Mouse (Mus musculus) testis, adult 2 months (tissue): Measurements from ENCODE around the gene Chrnb1. TPM values are rescaled to one million over a fixed set of nuclear protein-coding genes. Genes with fewer than 3 reads are reported as not detected.
A peak's percentile ranks its signal among the peaks of the same experiment; 100 is the strongest.

Experiments
- H3K27ac ChIP-seq: fragments of 200-500 bp; 2 replicates; pipeline ENCODE4 v1.5.1; 2012; ENCODE audit warnings: low read depth, low read length; ENCODE audit not compliant: control insufficient read depth, insufficient read depth
- H3K27me3 ChIP-seq: fragments of 200-500 bp; 2 replicates; pipeline ENCODE4 v1.6.1; 2012; ENCODE audit warnings: mild to moderate bottlenecking, low read length, moderate library complexity; ENCODE audit not compliant: control insufficient read depth, insufficient read depth
- H3K36me3 ChIP-seq: fragments of 200-500 bp; 2 replicates; pipeline ENCODE4 v1.6.1; 2012; ENCODE audit warnings: mild to moderate bottlenecking, low read length; ENCODE audit not compliant: control insufficient read depth, insufficient read depth
- H3K4me1 ChIP-seq: fragments of 200-500 bp; 2 replicates; pipeline ENCODE4 v1.6.1; 2012; ENCODE audit warnings: low read length; ENCODE audit not compliant: control insufficient read depth, insufficient read depth
- H3K4me3 ChIP-seq: fragments of 200-500 bp; 2 replicates; pipeline ENCODE4 v1.5.1; 2012; ENCODE audit warnings: low read depth, mild to moderate bottlenecking, low read length, moderate library complexity, mixed read lengths; ENCODE audit not compliant: control insufficient read depth
- CTCF ChIP-seq: fragments of 200-500 bp; IDR thresholded peaks from 2 replicates; pipeline ENCODE4 v1.5.1; 2012; ENCODE audit warnings: low read depth, mild to moderate bottlenecking, inconsistent platforms, low read length, moderate library complexity; ENCODE audit not compliant: control insufficient read depth, insufficient read depth, insufficient replicate concordance
- POLR2A ChIP-seq: fragments of 200-500 bp; IDR thresholded peaks from 2 replicates; pipeline ENCODE4 v1.6.1; 2012; ENCODE audit warnings: low read depth, mild to moderate bottlenecking, inconsistent platforms, low read length, moderate library complexity; ENCODE audit not compliant: control insufficient read depth
- polyA plus RNA-seq: library from polyadenylated mRNA; depleted of rRNA; stranded (reverse); fragments of >200 nt; gene quantifications from 2 replicates; pipeline ENCODE4 v1.2.3, GENCODE M21; 2012

The Chrnb1 gene
- polyA plus RNA-seq, 1 experiment = 1.2 TPM

DNA sequence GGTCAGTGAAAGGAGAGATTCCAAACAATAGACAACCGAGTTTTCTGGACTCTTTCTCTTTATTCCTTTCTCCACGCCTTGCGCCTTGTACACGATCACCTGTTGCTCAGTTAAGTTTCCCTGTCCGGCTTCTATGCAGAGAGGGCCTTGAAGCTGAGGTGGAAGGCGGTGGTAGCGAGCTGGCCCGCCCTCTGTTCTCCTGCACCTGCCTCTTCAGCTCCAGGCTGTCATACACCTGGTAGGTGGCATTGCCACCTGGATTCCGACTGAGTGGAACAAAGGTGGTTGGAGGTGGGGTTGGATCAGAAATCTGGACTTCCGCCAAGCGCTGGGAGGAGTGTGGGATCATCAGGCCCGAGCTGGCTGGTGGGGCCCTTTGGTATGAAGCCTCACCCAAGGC lies 20.8 kb upstream of the Chrnb1 start:
- no peak overlapping the region for H3K27ac ChIP-seq
- peak overlapping the region; percentile 85 for H3K4me3 ChIP-seq
- no peaks in the 10 kb centered on the region for H3K36me3 ChIP-seq
- H3K27me3 ChIP-seq = no peaks in the 10 kb centered on the region
- peaks cover 2% of the 10 kb centered on the region; the same call in 1 of the 2 replicates for H3K4me1 ChIP-seq
- TF ChIP-seq CTCF = no peak
- TF ChIP-seq POLR2A = peak; percentile 55

DNA sequence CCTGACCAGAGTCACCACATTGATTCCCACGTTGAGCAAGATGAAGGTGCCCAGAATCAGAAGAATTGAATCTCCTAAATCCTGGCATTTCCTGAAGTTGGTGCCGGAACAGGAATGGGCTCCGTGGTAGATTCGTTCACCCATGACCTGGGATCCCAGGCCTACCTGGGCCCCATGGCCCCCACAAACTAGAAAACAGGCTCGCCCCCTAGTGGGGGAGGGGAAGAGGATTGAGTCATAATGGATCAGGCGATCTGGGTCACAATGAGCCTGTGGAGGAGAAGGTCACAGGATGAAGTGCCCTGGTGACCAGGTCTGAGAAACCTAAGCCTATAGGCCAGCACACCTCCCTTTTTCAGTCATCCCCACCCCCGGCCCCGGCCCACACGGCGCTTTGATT lies 19.4 kb upstream of the Chrnb1 start, which contains the start of gene Gm39566:
TSS of gene Gm39566 (minus strand) at position 144 of the 400 bp plus-strand sequence.
- no peaks in the 10 kb centered on the region for H3K27me3 ChIP-seq
- TF ChIP-seq CTCF = no peak
- peak; percentile 50; the same call in 1 of the 2 replicates for TF ChIP-seq POLR2A
- H3K4me1 ChIP-seq = peaks cover 2% of the 10 kb centered on the region
- H3K27ac ChIP-seq = no peak within 1 kb of the TSS
- H3K4me3 ChIP-seq = peak within 1 kb of the TSS; percentile 87
- no peaks in the 10 kb centered on the region for H3K36me3 ChIP-seq

DNA sequence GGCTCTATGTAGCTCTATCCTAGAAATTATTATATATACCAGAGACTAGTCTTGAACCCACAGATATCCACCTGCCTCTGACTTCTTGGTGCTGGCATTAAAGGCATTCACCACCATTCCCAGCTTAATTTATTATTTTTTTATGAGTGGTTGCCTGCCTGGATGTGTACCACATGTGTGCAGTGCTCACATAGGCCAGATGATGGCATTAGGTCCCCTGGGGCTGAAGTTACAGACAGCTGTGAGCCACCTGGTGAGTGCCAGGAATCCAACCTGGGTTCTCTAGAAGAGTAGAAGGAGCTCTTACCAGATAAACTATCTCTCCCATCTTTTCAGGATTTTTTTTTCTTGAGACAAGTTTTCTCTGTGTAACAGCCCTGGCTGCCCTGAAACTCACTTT lies 14.5 kb upstream of the Chrnb1 start:
- H3K4me1 ChIP-seq = peaks cover 2% of the 10 kb centered on the region
- TF ChIP-seq POLR2A = no peak
- TF ChIP-seq CTCF = no peak
- H3K27me3 ChIP-seq = no peaks in the 10 kb centered on the region
- H3K4me3 ChIP-seq = no peak overlapping the region
- no peak overlapping the region for H3K27ac ChIP-seq
- no peaks in the 10 kb centered on the region for H3K36me3 ChIP-seq

DNA sequence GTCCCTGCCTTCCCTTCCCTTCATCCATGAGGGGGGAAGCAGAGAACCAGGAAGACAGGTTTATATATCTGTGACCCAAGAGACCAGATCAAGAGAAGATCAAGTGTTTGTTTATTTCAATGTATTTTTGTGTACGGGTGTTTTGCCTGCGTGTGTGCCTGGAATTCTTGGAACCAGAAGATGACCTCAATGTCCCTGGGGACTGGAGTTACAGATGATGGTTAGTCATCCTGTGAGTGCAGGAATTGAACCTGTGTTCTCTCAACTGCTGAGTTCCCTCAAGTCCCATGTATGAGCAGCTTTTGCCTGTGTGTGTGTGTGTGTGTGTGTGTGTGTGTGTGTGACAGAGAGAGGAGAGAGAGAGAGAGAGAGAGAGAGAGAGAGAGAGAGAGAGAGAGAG lies 11.9 kb upstream of the Chrnb1 start:
- no peaks in the 10 kb centered on the region for H3K27me3 ChIP-seq
- H3K4me3 ChIP-seq = no peak overlapping the region
- no peak for TF ChIP-seq POLR2A
- peaks cover 24% of the 10 kb centered on the region for H3K4me1 ChIP-seq
- no peak overlapping the region for H3K27ac ChIP-seq
- no peaks in the 10 kb centered on the region for H3K36me3 ChIP-seq

DNA sequence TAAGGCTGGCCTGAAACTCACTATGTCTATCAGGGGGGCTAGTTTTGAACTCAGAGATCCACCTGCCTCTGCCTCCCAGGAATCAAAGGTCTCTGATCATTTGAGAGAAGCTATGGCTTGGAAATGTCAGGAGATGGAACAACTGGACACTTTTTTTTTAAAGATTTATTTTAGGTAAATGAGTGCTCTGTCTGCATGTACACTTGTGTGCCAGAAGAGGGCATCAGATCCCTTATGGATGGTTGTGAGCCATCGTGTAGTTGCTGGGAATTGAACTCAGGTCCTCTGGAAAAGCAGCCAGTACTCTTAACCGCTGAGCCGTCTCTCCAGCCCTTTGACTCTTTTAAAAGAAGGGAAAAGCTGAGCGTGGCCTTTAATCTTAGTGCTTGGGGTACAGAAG lies 10.6 kb upstream of the Chrnb1 start:
- Histone ChIP-seq H3K4me3 (no peak overlapping the region), H3K27ac (no peak overlapping the region), H3K4me1 (peaks cover 34% of the 10 kb centered on the region), H3K27me3 (no peaks in the 10 kb centered on the region), H3K36me3 (no peaks in the 10 kb centered on the region)
- TF ChIP-seq POLR2A = no peak
- no peak for TF ChIP-seq CTCF

DNA sequence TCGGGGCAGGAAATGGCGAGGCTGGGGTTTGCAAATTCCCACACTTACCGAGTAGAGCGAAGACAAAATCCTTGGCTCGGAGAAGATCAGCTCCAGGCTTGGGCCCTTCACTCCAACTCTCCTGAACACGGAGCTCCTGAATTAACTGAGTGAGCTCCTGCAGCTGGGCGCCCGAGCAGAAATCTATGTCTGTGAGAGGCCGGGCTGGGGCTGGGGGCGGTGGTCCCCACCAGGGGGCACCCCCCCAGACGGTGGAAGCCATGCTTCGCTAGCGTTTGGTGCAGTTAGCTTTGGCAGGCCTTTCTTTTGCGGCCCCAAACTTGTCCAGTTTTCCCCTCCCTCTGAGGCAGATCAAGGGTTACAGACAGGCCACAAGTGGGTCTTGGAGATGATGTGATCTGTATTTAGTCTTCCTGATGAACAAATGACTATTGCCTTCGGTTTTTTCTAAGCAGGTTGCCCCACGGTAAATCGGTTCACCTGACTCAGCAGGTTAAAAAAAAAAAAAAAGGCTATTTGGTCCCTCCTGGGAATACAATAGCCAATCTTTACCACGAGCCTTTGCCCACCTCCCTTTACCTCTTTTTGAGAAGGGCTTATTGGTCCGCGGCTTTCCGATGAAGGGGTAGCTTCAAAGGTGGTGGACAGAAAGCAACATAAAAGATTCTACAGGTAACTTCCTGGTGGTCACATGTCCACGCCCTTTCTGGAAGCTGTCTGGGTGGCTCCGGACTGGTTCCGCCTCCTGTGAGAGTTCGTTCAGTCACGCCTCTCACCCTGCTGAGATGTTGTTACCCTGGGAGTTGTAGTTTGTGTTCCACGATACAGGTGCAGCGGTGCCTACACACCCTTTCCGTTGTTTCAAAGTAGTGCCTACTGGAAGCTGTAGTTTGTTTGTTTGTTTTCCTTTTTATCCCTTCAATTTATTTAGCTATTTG lies 9.5 kb upstream of the Chrnb1 start, which contains the start of gene Tmem102:
TSS of gene Tmem102 (minus strand) at position 653 of the 938 bp plus-strand sequence.
- Histone ChIP-seq H3K27ac (no peak within 1 kb of the TSS), H3K4me3 (peak within 1 kb of the TSS; percentile 19; the same call in 1 of the 2 replicates), H3K27me3 (no peaks in the 10 kb centered on the region), H3K36me3 (no peaks in the 10 kb centered on the region), H3K4me1 (peaks cover 43% of the 10 kb centered on the region)
- no peak for TF ChIP-seq CTCF
- no peak for TF ChIP-seq POLR2A

DNA sequence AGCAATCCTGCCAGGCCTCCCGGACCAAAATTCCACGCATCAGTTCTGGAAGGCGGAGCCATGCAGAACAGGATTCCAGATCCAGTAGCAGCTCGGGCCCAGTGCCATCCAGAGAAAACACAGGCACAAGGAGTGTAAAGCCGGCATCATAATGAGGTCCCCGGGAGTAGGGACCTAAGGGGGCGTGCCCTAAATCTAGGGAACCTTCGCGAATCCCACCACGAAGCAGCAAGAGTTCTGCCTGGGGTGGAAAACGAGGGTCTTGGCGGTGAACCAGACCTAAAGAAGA lies 8.9 kb upstream of the Chrnb1 start:
- no peaks in the 10 kb centered on the region for H3K27me3 ChIP-seq
- H3K27ac ChIP-seq = no peak overlapping the region
- H3K36me3 ChIP-seq = no peaks in the 10 kb centered on the region
- TF ChIP-seq CTCF (no peak), POLR2A (no peak)
- peak overlapping the region; percentile 19; the same call in 1 of the 2 replicates for H3K4me3 ChIP-seq
- H3K4me1 ChIP-seq = peaks cover 46% of the 10 kb centered on the region
